Mouse (Mus musculus) kidney, embryonic 14.5 days (tissue): ENCODE data around the gene Sptb. TPM values are rescaled to one million over a fixed set of nuclear protein-coding genes. Genes with fewer than 3 reads are reported as not detected.
A peak's percentile ranks its signal among the peaks of the same experiment; 100 is the strongest.

Source experiments
- ATAC-seq: fragments of 200-750 bp; cut with Nextera tagmentation; 2 replicates; pipeline ENCODE4 v1.8.0; 2017; ENCODE audit warnings: moderate number of reproducible peaks, mild to moderate bottlenecking, moderate TSS enrichment, moderate library complexity; ENCODE audit not compliant: low FRiP score, low TSS enrichment
- H3K27ac ChIP-seq: fragments of 300-500 bp; sonication (generic); 2 replicates; pipeline ENCODE4 v1.5.1; 2014; ENCODE audit warnings: low read depth, mild to moderate bottlenecking, low read length, moderate library complexity, mixed read lengths
- H3K27me3 ChIP-seq: fragments of 300-500 bp; sonication (generic); 2 replicates; pipeline ENCODE4 v1.6.1; 2014; ENCODE audit warnings: mild to moderate bottlenecking, low read length; ENCODE audit not compliant: control insufficient read depth, insufficient read depth
- H3K36me3 ChIP-seq: fragments of 300-500 bp; sonication (generic); 2 replicates; pipeline ENCODE4 v1.6.1; 2014; ENCODE audit warnings: low read length, mixed read lengths; ENCODE audit not compliant: control insufficient read depth, insufficient read depth
- H3K4me1 ChIP-seq: fragments of 300-500 bp; sonication (generic); 2 replicates; pipeline ENCODE4 v1.6.1; 2014; ENCODE audit warnings: low read length, mixed read lengths; ENCODE audit not compliant: control insufficient read depth, insufficient read depth
- H3K4me2 ChIP-seq: fragments of 300-500 bp; sonication (generic); replicated peaks from 2 replicates; pipeline ENCODE4 v1.6.1; 2014; ENCODE audit warnings: low read depth, mild to moderate bottlenecking, low read length
- H3K4me3 ChIP-seq: fragments of 300-500 bp; sonication (generic); 2 replicates; pipeline ENCODE4 v1.5.1; 2014; ENCODE audit warnings: mild to moderate bottlenecking, low read length
- H3K9ac ChIP-seq: fragments of 300-500 bp; sonication (generic); 2 replicates; pipeline ENCODE4 v1.6.1; 2014; ENCODE audit warnings: low read depth, mild to moderate bottlenecking, low read length, moderate library complexity
- H3K9me3 ChIP-seq: fragments of 300-500 bp; sonication (generic); 2 replicates; pipeline ENCODE4 v1.6.1; 2016; ENCODE audit warnings: low read length; ENCODE audit not compliant: control insufficient read depth
- WGBS: fragments of 180-500 bp; shearing (Covaris S2); extraction: QIAGEN DNeasy Blood & Tissue Kit; methylation state at CpG from one replicate; pipeline ENCODE4 v1.1.7; 2014; 5-methylcytosine and 5-hydroxymethylcytosine counted together
- polyA plus RNA-seq: library from polyadenylated mRNA; unstranded; fragments of >200 nt; fragmentation: Nextera tagmentation; extraction: Ambion mirVana; gene quantifications from 2 replicates; pipeline ENCODE4 v1.2.1, GENCODE M21; 2014

The Sptb gene
- polyA plus RNA-seq, 1 experiment from 2014 or later = 1.0 TPM

DNA sequence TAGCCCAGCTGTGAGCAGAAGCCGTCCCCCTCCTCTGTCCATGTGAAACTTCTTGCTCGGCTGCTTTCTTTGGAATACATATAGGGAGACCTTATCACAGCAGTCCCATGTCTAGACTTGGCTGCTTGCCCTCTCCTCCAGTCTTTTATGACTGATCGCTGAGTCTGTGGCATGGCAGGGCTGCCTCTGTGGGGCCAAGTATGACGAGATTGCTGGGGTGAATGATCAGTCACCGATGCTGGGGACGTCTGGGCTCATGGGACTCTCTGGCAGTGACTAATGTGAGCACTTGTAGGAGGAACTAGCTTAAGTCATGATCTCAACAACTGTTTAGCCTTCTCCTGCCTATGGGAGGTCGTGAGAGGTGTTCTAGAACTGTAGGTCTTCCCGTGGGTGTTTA lies 158.0 kb downstream of the Sptb start:
- ATAC-seq = peak; percentile 83
- WGBS = 30% methylated on average over 8 of the region's 8 CpGs
- Histone ChIP-seq H3K4me2 (no peak overlapping the region), H3K36me3 (no peaks in the 10 kb centered on the region), H3K27me3 (no peaks in the 10 kb centered on the region), H3K27ac (peak overlapping the region; percentile 69; the same call in 1 of the 2 replicates), H3K4me3 (no peak overlapping the region), H3K9ac (no peak overlapping the region), H3K9me3 (no peaks in the 10 kb centered on the region), H3K4me1 (peaks cover 50% of the 10 kb centered on the region)

DNA sequence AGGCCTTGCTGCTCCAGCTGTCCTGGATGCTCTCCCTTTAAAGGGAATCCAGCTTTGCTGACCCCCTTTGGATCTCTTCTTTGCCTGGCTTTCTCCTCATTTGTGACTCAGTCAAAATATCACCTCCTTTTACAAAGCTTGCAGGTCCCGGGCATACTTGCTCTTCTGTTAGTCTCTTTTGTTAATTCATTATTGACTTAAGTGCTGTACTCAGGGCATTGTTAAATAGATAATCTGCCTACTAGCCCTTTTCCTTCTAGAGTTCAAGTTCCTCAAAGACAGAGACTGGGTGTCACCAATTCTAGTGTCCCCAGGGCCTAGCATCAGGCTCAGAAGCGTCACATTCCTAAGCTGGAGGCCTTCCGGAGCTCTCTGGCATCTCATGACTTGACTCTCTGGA lies 161.1 kb downstream of the Sptb start:
- Histone ChIP-seq H3K9ac (no peak overlapping the region), H3K4me1 (peaks cover 54% of the 10 kb centered on the region)
- ATAC-seq = no peak

GRCm38 (mm10) chr12:76548082-76548423 lies 162.3 kb downstream of the Sptb start:
- Histone ChIP-seq H3K9ac (no peak overlapping the region), H3K4me1 (peaks cover 49% of the 10 kb centered on the region), H3K36me3 (no peaks in the 10 kb centered on the region), H3K4me2 (peak overlapping the region; percentile 36; the same call in 1 of the 2 replicates), H3K4me3 (no peak overlapping the region), H3K27me3 (no peaks in the 10 kb centered on the region), H3K9me3 (no peaks in the 10 kb centered on the region), H3K27ac (peak overlapping the region; percentile 42; the same call in 1 of the 2 replicates)
- WGBS = 14% methylated on average over 7 of the region's 7 CpGs
- ATAC-seq = no peak

More for the DNA sequence above, 161.1 kb downstream of the Sptb start:
- Histone ChIP-seq H3K9me3 (no peaks in the 10 kb centered on the region), H3K27me3 (no peaks in the 10 kb centered on the region), H3K36me3 (no peaks in the 10 kb centered on the region), H3K4me2 (no peak overlapping the region), H3K4me3 (no peak overlapping the region), H3K27ac (no peak overlapping the region)
- WGBS = 86% methylated on average over 3 of the region's 3 CpGs

- WGBS = 23% methylated on average over 13 of the region's 13 CpGs
- Histone ChIP-seq H3K27ac (peak overlapping the region; percentile 42), H3K4me2 (peak overlapping the region; percentile 36), H3K27me3 (no peaks in the 10 kb centered on the region), H3K36me3 (no peaks in the 10 kb centered on the region), H3K4me1 (peaks cover 49% of the 10 kb centered on the region), H3K9me3 (no peaks in the 10 kb centered on the region), H3K4me3 (peak overlapping the region; percentile 19; the same call in 1 of the 2 replicates), H3K9ac (peak overlapping the region; percentile 13; the same call in 1 of the 2 replicates)
- peak; percentile 19 for ATAC-seq
Observed at GRCm38 (mm10) chr12:76547409-76548081, 162.8 kb downstream of the Sptb start.

DNA sequence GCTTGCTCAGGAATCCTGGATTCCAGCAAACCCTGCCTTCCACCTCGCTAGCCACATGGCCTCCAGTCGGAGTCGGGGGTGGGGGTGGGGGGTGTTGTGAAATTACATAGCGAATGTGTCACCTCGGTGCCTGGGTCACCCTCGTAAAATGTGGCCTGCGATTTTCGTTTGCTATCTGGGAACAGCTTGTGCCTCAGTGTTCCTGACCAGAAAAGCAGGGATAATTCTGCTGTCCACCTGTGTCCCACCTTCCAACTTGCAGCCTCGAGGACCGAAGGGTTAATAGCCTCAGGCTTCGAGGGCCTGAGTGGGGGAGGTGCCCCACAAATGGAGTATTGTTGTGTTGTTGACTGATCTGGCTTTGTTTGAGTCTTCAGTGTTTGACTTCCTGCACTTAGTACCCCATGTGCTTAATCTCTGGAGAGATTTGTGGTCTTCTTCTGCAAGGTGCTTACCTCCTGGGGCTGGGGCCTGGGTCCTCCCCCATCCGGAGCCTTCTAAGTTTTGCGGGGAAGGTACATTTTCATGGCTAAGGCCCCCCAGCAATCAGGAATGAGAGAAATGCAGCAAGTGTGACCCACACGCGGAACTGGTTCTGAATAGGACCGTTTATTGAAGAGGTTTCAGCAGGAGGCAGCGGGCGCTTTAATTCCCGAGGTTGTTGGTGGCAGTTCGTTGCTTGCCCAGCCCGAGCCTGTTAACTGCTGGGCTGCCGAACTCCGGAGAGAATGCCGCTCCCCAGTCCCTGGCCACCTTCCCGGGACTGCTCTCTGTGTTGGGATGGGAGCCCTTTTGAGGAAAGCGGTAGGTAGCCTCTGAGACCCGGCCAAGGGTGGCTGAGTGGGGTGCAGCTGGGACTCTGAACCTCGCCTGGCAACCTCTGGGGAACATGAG lies 163.7 kb downstream of the Sptb start:
- ATAC-seq = 0 out of 2 replicates have a peak, but pooled peaks have one; percentile 7
- H3K27me3 ChIP-seq = no peaks in the 10 kb centered on the region
- H3K4me1 ChIP-seq = peaks cover 41% of the 10 kb centered on the region
- H3K9ac ChIP-seq = peak overlapping the region; percentile 28; the same call in 1 of the 2 replicates
- peak overlapping the region; percentile 42; the same call in 1 of the 2 replicates for H3K27ac ChIP-seq
- 10% methylated on average over 28 of the region's 28 CpGs for WGBS
- H3K36me3 ChIP-seq = no peaks in the 10 kb centered on the region
- H3K4me2 ChIP-seq = peak overlapping the region; percentile 36
- H3K4me3 ChIP-seq = peak overlapping the region; percentile 19; the same call in 1 of the 2 replicates
- no peaks in the 10 kb centered on the region for H3K9me3 ChIP-seq

DNA sequence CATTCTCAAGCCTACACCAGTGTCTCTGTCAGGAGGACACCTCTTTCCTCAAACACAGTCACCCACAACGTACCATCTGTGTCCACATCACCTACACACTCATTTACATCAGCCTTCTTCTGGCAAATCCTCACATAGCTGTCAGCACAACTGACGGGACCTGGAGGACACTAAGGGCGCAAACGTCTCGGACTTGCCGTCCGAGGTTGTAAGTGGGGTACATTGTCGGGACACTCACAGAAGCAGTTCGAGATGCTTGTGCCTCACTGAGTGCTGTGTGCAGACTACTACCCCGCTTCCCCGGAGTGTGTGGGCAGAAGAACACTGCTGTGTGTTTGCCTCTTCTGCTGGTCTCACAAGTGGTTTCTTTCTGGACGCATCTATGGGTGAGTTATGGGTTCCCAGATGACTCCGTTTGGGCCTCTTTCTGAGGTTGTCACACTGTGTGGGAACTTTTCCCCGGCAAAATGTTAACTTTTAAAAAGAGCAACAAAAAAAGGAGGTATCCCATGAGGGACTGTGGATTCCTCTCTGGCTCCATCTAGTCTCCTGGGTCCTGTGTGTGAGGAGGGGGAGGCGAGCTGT lies 164.5 kb downstream of the Sptb start:
- peak overlapping the region; percentile 42; the same call in 1 of the 2 replicates for H3K27ac ChIP-seq
- peaks cover 38% of the 10 kb centered on the region for H3K4me1 ChIP-seq
- WGBS = 36% methylated on average over 15 of the region's 15 CpGs
- H3K4me3 ChIP-seq = no peak overlapping the region
- no peaks in the 10 kb centered on the region for H3K27me3 ChIP-seq
- H3K36me3 ChIP-seq = no peaks in the 10 kb centered on the region
- H3K9ac ChIP-seq = no peak overlapping the region
- ATAC-seq = no peak
- H3K4me2 ChIP-seq = peak overlapping the region; percentile 5; the same call in 1 of the 2 replicates
- no peaks in the 10 kb centered on the region for H3K9me3 ChIP-seq

GRCm38 (mm10) chr12:76541879-76542278 lies 168.5 kb downstream of the Sptb start:
- Histone ChIP-seq H3K4me2 (no peak overlapping the region), H3K9me3 (no peaks in the 10 kb centered on the region), H3K4me3 (no peak overlapping the region), H3K27ac (no peak overlapping the region), H3K36me3 (no peaks in the 10 kb centered on the region), H3K27me3 (no peaks in the 10 kb centered on the region), H3K4me1 (peaks cover 21% of the 10 kb centered on the region), H3K9ac (no peak overlapping the region)
- 81% methylated on average over 6 of the region's 6 CpGs for WGBS
- ATAC-seq = no peak

DNA sequence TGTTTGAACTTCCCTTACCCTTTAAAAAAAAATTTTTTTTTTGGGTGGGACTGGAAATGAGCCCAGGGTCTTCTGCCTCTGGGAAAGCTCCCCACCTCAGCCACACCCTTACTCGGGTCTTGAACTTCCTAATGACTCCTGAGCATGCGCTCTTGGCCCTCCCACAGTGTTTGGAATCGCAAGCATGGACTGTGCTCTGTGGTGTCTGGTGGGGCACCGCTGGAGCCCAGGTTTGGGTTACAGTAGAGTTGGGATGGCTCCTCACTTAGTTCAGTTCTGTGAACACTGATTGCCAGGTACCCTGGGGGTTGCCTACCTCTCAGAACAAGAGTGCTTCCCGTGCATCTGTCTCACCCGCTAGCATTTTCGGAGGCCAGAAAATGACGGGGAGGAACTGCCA lies 168.9 kb downstream of the Sptb start:
- Histone ChIP-seq H3K4me3 (no peak overlapping the region), H3K9me3 (no peaks in the 10 kb centered on the region), H3K4me1 (peaks cover 17% of the 10 kb centered on the region), H3K27ac (no peak overlapping the region), H3K4me2 (no peak overlapping the region), H3K27me3 (no peaks in the 10 kb centered on the region), H3K9ac (no peak overlapping the region), H3K36me3 (no peaks in the 10 kb centered on the region)
- 42% methylated on average over 8 of the region's 8 CpGs for WGBS
- no peak for ATAC-seq
